Mouse (Mus musculus) left cerebral cortex, postnatal 14 days (tissue): ENCODE measurements around the gene Bpifa1. TPM values are rescaled to one million over a fixed set of nuclear protein-coding genes. Genes with fewer than 3 reads are reported as not detected.

Experiments used
- DNase-seq, 2 experiments: peaks; one replicate each; pipeline ENCODE4 v3.0.0; 2021 to 2022; ENCODE audit warnings: low spot score in 2 of 2, mixed read lengths in 1 of 2
- intact Hi-C: fragments of 180-260 bp; cut with DNase I; formaldehyde crosslinking; loops from one replicate; pipeline ENCODE4 v1.15.1; 2025
- total RNA-seq, 2 experiments: library from RNA; stranded (reverse); gene quantifications; 2 replicates each; pipeline ENCODE4 v1.2.3; 2021

The Bpifa1 gene
- total RNA-seq, 2 experiments from 2014 or later, result not detected

- intact Hi-C loops, result no loop called here
- DNase-seq, result no peak
Observed at GRCm38 (mm10) chr2:154193994-154194504, 51.4 kb downstream of the Bpifa1 start.

DNA sequence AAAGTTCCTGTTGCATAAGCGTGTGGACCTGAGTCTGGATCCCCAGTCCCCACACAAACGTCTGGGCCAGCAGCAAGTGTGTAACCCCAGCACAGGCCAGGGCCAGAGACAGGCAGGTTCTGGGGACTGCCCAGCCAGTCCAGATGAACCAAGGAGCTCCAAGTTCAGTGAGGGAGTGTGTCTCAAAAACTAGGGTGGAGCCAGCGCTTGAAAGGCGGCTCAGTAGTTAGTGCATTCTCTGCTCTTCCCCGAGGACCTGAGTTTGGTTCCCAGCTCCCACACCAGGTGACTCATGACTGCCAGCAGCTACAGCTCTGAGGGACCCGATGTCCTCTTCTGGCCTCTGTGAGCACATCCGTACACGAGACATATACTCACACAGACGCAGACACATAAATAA, 54.4 kb downstream of the Bpifa1 start:
- DNase-seq, result no peak
- intact Hi-C loops, result no loop called here

Other genes starting within 250 kb of the Bpifa1 start
- not detected for gene Bpifb6, start 242.5 kb upstream of the Bpifa1 start, total RNA-seq
- not detected for gene Bpifb3, start 224.7 kb upstream of the Bpifa1 start, total RNA-seq
- gene Bpifb4, start 204.7 kb upstream of the Bpifa1 start, total RNA-seq, result not detected
- not detected for gene Bpifa6, start 167.9 kb upstream of the Bpifa1 start, total RNA-seq
- not detected for gene Bpifa2, start 134.6 kb upstream of the Bpifa1 start, total RNA-seq
- gene Bpifa3, start 12.5 kb upstream of the Bpifa1 start, total RNA-seq, result not detected
- gene Bpifa5, start 19.7 kb downstream of the Bpifa1 start, total RNA-seq, result not detected
- under 1 TPM; 0.27 to 0.37 TPM for gene Bpifb1, start 47.9 kb downstream of the Bpifa1 start, total RNA-seq
- gene Bpifb5, start 80.9 kb downstream of the Bpifa1 start, total RNA-seq, result not detected
- gene Bpifb9a, start 115.0 kb downstream of the Bpifa1 start, total RNA-seq, result not detected
- not detected for gene Bpifb9b, start 164.3 kb downstream of the Bpifa1 start, total RNA-seq
- gene Cdk5rap1, start 230.1 kb downstream of the Bpifa1 start, total RNA-seq, result 10 to 100 TPM; 11.8 to 13.5 TPM